Mouse (Mus musculus) bone marrow macrophage, adult 2 months (primary cell): ENCODE measurements around the gene Matn1.

Experiments used
- CTCF ChIP-seq: IDR thresholded peaks from 2 replicates; pipeline ENCODE4 v1.5.1; 2012; ENCODE audit warnings: low read depth, mild to moderate bottlenecking, low read length, moderate library complexity
- POLR2A ChIP-seq: IDR thresholded peaks from 2 replicates; pipeline ENCODE4 v1.6.1; 2012; ENCODE audit warnings: mild to moderate bottlenecking, low read depth, low read length, borderline replicate concordance

DNA sequence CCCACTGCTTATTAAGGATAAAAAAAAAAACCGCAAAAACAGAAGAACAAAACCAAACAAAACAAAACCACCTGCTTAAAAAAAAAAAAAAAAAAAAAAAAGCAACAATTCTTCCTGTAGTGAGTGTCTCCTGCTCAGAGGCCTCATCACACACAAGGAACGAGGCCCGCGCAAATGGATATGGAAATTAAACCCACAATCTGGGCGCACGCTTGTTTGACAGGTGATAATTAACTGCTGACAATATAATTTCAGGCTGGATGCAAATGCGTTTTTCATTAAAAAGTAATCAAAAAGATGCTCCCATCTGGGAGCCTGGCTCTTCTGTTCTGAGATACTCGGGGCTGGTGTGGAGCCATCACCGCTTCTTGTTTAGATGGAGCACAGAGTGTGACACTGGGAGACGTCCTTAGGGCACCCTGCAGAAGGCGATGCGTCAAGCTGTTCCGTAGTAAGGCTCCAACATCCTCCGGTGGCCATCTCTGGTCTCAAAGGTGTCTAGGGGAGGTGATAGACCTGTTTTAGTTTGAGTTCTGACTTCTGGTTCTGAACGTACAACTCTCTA, 56.5 kb downstream of the Matn1 start:
- TF ChIP-seq CTCF, result no peak
- no peak for TF ChIP-seq POLR2A
